Mouse (Mus musculus) 3T3-L1 (cell line): Measurements from ENCODE around the gene Ergic1.

Source experiments
- DNase-seq: peaks from one replicate; pipeline ENCODE4 v3.0.0-alpha.2; 2015; ENCODE audit warnings: low read depth, low spot score

Ergic1 gene

GRCm38 (mm10) chr17:26574701-26575100 lies 13.4 kb downstream of the Ergic1 start:
- DNase-seq = no peak

GRCm38 (mm10) chr17:26575786-26576690 lies 14.7 kb downstream of the Ergic1 start:
- DNase-seq = no peak

- DNase-seq = no peak
Measured at GRCm38 (mm10) chr17:26576833-26577232, 15.5 kb downstream of the Ergic1 start.

GRCm38 (mm10) chr17:26577309-26577708 lies 16.0 kb downstream of the Ergic1 start:
- no peak for DNase-seq

GRCm38 (mm10) chr17:26578162-26578561 lies 16.9 kb downstream of the Ergic1 start:
- no peak for DNase-seq

- no peak for DNase-seq
Measured at GRCm38 (mm10) chr17:26578771-26579170, 17.5 kb downstream of the Ergic1 start.

- no peak for DNase-seq
Measured at GRCm38 (mm10) chr17:26579396-26579795, 18.1 kb downstream of the Ergic1 start.

- DNase-seq = no peak
Measured at GRCm38 (mm10) chr17:26580873-26581401, 19.6 kb downstream of the Ergic1 start.

GRCm38 (mm10) chr17:26582297-26582696 lies 21.0 kb downstream of the Ergic1 start:
- peak; percentile 78 for DNase-seq

GRCm38 (mm10) chr17:26583056-26583455 lies 21.8 kb downstream of the Ergic1 start:
- no peak for DNase-seq

GRCm38 (mm10) chr17:26583606-26584005 lies 22.3 kb downstream of the Ergic1 start:
- peak; percentile 57 for DNase-seq

- DNase-seq = peak; percentile 90
Measured at GRCm38 (mm10) chr17:26584063-26584462, 22.8 kb downstream of the Ergic1 start.

GRCm38 (mm10) chr17:26584558-26585136 lies 23.4 kb downstream of the Ergic1 start:
- peak; percentile 99 for DNase-seq

- DNase-seq = no peak
Measured at GRCm38 (mm10) chr17:26587961-26588487, 26.7 kb downstream of the Ergic1 start.

GRCm38 (mm10) chr17:26592510-26592909 lies 31.2 kb downstream of the Ergic1 start:
- DNase-seq = peak; percentile 83

- no peak for DNase-seq
Measured at GRCm38 (mm10) chr17:26593199-26593598, 31.9 kb downstream of the Ergic1 start.

- no peak for DNase-seq
Measured at GRCm38 (mm10) chr17:26594171-26594570, 32.9 kb downstream of the Ergic1 start.

GRCm38 (mm10) chr17:26594958-26595357 lies 33.7 kb downstream of the Ergic1 start:
- DNase-seq = no peak

GRCm38 (mm10) chr17:26595448-26596167 lies 34.3 kb downstream of the Ergic1 start:
- no peak for DNase-seq

- no peak for DNase-seq
Measured at GRCm38 (mm10) chr17:26596168-26596658, 34.9 kb downstream of the Ergic1 start.

GRCm38 (mm10) chr17:26596856-26597481 lies 35.7 kb downstream of the Ergic1 start:
- no peak for DNase-seq
